Mouse (Mus musculus) yolk sac, embryonic 10.5 days (tissue): ENCODE results near the gene Efna5.

Source experiments
- DNase-seq: peaks from one replicate; pipeline ENCODE4 v3.0.0-alpha.2; 2017; ENCODE audit warnings: low spot score

Efna5 gene

DNA sequence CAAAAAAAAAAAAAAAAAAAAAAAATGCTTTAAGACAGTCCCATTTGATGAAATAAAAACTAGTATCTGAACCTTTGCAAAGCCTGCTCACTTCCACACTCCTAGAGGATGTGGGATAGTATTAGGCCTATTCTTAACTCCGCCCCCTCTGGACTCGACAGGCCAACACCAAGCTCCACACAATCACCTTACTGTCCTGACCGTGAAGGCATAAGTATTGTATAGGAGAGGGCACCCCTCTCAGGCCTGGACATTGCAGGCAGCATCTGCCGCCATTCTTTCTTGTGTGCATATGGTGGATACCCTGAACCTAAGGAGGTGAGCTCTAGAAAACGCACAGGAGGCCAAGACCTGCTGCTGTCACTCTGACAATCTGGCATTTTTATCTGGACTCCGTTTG lies 274.4 kb downstream of the Efna5 start:
- no peak for DNase-seq

DNA sequence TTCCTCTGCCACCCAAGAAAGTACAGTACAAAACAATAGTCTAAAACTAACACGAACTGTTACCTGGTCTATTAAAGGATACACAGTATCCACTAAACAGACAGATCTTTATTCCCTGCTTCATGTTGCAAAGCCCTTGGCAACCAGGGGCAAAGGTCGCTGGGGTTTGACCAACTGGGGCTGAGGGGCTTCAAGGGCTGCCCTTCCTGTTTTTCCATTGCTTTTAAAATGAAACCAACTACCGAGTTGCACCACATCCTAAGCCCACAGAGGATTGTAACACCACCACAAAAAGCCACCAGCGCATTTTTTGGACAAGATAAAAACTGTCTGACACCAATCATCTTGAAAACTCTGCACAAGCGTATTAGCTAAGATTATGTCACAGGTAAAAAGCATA lies 276.8 kb downstream of the Efna5 start:
- no peak for DNase-seq

DNA sequence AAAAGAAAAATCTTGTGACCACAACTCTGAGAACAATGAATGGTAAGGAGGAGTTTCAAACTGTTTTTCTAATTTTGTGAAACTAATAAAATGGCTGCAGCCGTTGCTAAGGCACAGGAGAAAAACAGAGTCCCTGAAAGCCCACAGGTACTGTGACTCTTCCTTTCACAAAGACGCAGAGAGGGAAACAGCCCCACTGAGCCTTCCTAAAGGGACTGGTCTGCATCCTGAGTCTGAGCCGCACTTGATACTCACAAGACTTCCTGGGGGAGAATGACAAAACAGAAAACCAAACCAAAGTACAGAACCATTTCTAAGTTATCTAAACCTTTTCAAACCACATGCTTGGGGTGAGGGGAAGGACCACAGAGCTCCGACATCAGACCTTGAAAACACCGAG lies 277.5 kb downstream of the Efna5 start:
- no peak for DNase-seq

DNA sequence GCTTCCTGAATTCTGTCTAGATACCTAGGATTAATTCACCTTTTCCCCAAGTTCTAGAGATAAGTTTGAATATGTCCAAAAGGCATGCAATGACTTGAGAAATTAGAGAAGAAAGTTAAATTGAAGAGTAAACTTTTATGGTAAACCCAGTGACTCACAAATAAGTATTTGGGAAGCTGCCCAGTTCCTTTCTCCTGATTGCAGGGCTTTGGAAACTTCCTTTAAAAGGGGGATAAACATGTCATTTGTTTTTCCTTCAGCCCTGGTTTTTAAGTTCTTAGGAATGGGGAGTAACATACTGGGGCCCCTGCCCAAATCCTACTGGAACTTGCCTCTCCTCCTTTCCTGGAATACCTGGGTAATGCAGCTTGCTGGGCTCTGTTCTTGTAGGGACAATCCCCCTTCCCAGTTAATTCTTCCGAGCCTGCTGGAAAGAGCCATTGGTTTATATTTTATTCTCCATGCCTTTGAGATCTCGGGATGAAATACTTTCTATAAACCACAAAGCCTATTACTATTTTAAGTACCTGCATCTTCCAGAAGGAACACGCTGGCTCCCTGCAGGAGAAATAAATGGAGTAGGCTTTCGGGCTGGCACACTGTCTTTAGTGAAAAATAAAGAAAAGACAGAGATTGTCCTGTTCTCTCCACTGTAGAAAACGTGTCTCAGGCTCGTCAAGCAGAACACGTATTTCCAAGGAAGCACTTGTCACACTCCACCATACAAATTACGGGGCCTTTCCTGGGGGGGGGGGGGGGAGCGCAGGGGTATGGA lies 282.2 kb downstream of the Efna5 start:
- DNase-seq = no peak

DNA sequence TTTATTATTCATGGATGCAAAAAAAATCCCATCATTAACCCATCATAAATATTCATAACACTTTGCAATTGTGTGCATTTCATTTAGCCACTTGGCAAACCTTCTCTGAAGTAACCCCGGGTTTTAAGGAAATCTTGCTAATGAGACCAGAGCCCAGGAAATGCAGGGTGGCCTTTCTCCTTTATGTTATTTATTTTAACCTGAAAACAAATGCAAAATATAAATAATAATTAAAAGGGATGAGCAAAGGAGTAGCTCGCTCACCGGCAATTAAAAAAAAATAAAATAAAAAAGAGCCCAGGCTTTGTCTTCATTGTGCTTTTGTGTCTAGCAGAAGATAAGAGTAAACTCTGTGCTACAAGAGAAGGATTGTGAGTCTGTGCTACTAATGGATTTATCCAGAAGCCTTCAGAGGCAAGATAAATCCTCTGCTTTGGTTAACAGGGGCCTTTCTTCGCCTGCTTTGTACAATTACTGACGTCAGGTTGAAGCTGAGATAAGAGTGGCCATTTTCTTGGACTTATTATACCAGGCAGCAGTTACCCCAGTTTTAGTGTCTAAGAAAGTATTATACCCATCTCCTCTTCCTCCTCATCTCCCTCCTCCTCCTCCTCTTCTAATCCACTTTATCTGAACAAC lies 288.6 kb downstream of the Efna5 start:
- no peak for DNase-seq

DNA sequence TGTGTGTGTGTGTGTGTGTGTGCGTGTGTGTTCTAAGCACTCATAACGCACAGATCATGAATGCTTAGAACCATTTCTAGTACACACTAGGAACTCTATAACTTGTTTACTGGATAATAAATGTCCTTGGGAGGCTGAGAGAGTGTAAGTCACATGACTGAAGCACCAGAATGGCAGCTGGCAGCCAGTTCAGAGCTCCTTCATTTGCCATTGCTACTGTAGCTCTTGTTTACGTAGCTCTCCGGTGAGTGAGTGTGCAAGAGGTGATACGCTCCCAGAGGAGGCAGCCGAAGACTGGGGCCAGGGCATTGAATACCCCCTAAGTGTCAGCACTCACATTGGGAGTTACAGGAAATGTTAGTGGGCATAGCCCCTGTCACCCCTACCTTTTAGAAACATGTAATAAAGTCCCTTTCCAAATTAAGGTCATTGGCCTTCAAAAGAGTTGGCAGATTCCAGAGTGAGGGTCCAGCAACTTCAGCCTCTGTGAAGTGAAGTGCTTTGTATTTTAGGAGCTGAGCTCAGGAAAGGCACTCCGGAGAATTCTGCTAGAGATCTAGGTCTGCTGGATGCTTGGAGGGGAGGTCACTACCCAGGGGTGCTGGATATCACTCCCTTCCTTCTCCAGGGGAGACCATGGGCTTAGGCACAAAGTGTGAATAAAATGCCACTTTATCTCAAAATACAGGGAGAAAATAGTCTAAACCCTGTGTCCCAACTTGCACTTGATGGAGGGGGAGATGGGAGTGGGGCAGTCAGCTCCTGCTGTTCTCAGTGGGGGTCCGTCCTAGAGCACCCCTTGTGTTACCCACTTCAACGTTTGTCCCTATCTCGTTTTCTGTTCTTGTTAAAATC lies 289.3 kb downstream of the Efna5 start:
- DNase-seq = no peak

DNA sequence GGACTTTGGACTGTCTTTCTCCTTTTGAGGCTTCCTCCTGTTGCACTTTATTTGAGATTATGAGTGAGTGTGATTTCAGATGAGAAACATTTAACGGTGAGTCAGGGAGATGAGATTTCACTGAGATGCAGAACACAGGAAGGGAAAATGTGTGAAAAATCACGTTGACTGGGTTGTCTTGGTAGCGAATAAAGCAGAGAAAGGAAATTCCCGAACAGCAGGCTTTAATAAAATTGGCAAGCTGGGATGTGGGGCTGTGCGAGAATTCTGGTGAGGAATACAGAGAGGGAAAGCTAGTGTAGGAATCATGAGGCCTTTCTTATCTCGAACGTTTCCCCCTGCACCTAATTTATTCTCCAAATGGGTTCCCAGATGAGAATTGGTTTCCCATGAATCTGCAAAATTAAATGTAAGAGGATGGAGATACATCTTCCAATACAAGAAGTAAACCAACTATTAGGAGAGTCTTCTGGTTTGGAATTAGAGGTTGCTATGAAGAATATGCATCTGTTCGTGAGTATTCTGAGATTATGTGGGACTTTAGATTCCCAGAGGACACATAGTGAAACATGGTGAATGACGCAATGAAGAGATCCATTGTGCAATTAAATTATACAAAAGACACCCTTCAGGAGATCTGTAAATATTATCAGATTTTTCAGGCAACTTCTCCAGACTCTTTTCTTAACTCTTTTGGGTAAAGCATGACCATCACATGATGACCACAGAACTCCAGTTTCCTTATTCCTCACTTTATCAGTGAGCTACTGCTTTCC lies 290.2 kb downstream of the Efna5 start:
- no peak for DNase-seq

DNA sequence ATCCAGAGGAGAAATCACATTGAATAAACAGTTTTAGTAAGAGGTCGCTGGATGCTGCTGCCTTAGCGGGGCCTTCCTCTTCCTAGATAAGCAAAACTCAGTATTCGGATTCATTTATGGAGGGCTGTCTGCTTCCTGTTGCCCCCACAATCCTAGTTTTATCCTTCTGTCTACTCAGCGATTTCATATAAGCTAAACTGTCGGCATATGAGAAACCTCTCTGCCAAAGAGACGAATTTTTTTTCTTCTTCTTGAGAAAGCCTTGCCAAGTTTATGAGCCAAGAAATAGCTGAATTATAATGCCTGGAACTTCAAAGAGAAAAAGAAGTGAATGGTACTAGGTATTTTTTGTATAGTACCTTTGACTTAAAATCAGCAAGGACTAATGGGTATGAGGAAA lies 301.0 kb downstream of the Efna5 start:
- no peak for DNase-seq

DNA sequence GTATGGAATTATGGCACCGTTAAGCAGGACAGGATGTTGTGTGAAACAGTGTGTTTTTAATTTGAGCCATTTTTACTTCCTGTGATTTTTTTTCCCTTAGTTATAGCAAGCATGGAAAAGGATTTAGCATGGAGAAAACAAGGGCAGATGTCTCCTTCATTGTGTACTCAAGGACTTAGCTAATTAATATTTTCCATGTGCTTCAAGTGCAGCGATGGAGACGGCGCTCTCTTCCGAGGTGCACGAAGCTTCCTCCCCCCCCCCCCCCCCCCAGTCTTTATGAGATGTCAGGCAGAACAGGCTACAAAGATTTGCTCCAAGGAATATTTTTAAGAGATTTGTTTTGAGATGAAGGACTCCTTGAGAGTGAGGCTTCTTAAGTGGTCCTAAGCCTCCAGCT lies 301.5 kb downstream of the Efna5 start:
- no peak for DNase-seq

DNA sequence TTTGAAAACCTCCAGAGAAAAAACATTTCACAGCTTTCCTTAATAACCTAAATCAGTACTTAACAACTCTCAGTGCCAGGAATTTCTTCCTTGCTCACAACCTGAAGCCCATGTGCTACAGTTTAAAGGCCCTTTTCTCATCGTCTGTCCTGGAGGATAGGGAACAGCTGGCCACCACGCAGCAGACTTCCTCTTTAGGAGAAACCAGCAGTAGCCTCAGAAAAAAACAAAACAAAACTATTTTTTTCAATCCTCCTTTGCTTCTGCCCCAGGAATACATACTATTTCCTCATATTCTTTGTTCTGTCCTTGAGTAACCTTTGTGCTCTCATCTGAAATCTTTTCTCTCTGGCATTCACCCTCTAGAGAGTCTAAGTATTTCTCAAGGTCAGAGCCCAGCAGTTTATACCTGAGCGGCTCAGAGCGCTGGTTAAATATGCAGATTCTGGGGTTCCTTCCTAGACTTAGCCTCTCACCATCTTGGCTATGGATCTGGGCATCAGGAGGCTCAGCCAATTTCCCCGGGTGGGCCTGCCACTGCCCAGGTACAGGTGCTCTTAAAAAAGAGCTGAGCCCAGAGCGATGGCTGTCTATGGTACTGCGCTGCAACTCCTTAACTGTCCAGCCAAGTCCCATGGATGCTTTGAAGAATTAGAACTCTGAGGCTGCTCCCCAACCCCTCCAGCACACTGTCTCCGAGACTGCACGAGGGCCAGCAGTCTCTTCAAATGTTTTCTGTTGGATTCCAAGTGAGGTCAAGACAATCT lies 306.4 kb downstream of the Efna5 start:
- DNase-seq = no peak

DNA sequence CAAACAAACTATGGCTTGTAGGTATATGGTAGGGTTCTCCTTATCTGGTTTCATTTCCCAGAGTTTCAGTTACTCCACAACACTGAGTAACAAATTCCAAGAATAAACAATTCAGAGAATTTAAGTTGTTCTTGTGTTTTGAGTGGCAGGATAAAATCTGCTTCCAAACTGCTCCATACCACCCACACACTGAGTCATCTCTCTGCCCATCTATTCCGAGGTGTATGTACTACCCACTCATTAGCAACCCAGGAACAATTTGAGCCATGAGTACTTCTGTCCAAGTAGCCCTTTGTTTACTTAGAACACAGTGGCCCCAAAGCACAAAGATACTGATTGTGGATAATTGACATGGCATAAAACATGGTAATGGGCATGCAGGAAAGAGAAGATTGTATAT lies 311.0 kb downstream of the Efna5 start:
- no peak for DNase-seq

DNA sequence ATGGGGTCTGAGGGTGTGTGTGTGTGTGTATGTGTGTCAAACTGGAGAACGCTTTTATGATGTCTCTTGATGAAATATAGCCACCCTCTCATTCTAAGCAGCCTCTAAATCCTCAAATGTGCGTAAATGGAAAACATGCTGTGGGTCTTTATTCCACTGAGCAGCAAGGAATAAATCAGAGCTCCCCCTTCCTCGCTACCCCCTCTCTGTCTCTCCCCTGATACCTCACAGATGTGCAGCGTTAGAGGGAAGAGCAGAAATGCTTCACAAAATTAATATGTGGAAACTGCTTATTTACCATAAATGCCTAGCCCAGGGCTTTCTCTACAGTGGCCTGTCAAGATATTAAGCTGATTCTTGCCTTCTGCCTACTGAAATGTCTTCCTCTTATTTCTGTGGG lies 313.1 kb downstream of the Efna5 start:
- DNase-seq = no peak

DNA sequence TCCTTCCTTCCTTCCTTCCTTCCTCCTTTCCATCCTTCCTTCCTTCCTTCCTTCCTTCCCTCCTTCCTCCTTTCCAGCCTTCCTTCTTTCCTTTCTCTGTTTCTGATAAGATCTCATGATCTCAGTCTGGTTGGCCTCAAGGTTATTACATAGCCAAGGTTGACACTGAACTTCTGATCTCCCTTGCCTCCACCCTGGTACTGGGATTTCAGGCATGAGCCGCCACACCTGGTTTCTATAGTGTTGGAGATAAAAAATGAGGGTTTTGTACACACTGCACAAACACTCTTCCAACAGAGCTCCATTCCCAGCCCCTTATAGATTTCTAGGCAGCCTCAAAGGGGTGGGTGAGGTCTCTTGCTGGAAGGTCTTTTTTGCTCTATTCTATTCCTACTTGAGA lies 315.5 kb downstream of the Efna5 start:
- DNase-seq = no peak

DNA sequence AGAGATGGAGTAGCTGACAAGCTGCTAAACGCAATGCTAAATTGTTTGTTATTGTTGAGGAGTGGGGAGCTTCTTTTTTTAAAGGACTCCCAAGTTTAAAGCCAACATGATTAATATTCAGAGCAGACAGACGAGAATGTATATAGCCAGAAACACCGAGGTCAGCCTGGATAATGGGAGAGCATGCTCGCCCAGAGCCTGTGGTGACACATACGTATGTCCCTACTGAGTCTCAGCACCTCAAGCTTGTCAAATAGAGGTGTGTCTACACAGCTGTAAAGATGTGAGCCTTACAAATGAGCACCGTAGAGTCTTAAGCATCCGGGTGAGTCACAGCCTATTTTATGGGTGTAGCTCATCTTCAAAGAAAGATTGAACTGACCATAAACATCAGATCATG lies 318.7 kb downstream of the Efna5 start:
- DNase-seq = no peak

DNA sequence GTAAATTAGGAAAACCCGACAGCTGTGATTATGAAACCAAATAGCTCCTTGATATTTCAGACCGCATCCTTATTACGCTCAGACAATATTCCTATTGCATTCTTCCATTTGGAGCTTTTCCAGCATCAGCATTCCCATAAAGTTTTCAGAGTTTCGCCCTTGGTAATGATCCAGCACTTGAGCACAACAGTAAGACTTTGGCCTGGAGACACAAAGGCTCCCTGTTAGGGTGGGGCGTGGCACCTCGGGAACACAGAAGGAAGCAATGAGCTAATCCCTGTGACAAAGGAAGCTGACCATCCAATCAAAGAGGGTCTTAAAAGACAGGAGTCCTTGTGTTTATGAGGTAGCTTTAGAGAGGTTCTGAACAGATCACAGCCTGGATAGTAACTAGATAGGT lies 323.9 kb downstream of the Efna5 start:
- no peak for DNase-seq
